Mouse (Mus musculus) MEL (cell line): ENCODE results near the gene Fxn. TPM values are rescaled to one million over a fixed set of nuclear protein-coding genes. Genes with fewer than 3 reads are reported as not detected.

ENCODE experiments used
- DNase-seq: peaks from one replicate; pipeline ENCODE4 v3.0.0; 2011; ENCODE audit warnings: low read depth, low spot score
- H3K27ac ChIP-seq: 2 replicates; pipeline ENCODE4 v1.5.1; 2012; ENCODE audit warnings: low read depth, mild to moderate bottlenecking, control low read depth, low read length, moderate library complexity; ENCODE audit not compliant: control insufficient read depth
- H3K27me3 ChIP-seq, 2 experiments: fragments of 150-350 bp in 1 of 2; sonication (generic) in 1 of 2; 2 replicates each; pipeline ENCODE4 v1.6.1; 2012; ENCODE audit warnings: low read length in 2 of 2, mild to moderate bottlenecking in 2 of 2, improper control_type of control experiment in 1 of 2, moderate library complexity in 1 of 2; ENCODE audit not compliant: insufficient read depth in 2 of 2, control insufficient read depth in 1 of 2
- H3K36me3 ChIP-seq, 2 experiments: 2 replicates each; pipeline ENCODE4 v1.6.1; 2012 to 2014; ENCODE audit warnings: low read length in 2 of 2, improper control_type of control experiment in 1 of 2, inconsistent platforms in 1 of 2, mild to moderate bottlenecking in 1 of 2; ENCODE audit not compliant: insufficient read depth in 2 of 2, control insufficient read depth in 1 of 2
- H3K4me1 ChIP-seq, 2 experiments: fragments of 150-350 bp in 1 of 2; sonication (generic) in 1 of 2; 2 replicates each; pipeline ENCODE4 v1.6.1; 2012; ENCODE audit warnings: low read length in 2 of 2, improper control_type of control experiment in 1 of 2, mild to moderate bottlenecking in 1 of 2; ENCODE audit not compliant: insufficient read depth in 2 of 2, control insufficient read depth in 1 of 2
- H3K4me3 ChIP-seq, 2 experiments: fragments of 150-350 bp in 1 of 2; sonication (generic) in 1 of 2; 2 replicates each; pipeline ENCODE4 v1.5.1; 2012; ENCODE audit warnings: low read depth in 2 of 2, low read length in 2 of 2, mild to moderate bottlenecking in 2 of 2, moderate library complexity in 2 of 2, control low read depth in 1 of 2, improper control_type of control experiment in 1 of 2; ENCODE audit not compliant: control insufficient read depth in 1 of 2, insufficient read depth in 1 of 2
- H3K79me2 ChIP-seq: 2 replicates; pipeline ENCODE4 v1.6.1; 2012; ENCODE audit warnings: mild to moderate bottlenecking, low read length, moderate library complexity; ENCODE audit not compliant: control insufficient read depth, poor library complexity, insufficient read depth
- H3K9ac ChIP-seq: 2 replicates; pipeline ENCODE4 v1.6.1; 2012; ENCODE audit warnings: low read depth, mild to moderate bottlenecking, control low read depth, low read length, moderate library complexity; ENCODE audit not compliant: control insufficient read depth, poor library complexity, severe bottlenecking
- H3K9me3 ChIP-seq: fragments of 150-350 bp; sonication (generic); replicated peaks from 2 replicates; pipeline ENCODE4 v1.6.1; 2012; ENCODE audit warnings: mild to moderate bottlenecking, low read length, improper control_type of control experiment, moderate library complexity; ENCODE audit not compliant: insufficient read depth
- BHLHE40 ChIP-seq: IDR thresholded peaks from 2 replicates; pipeline ENCODE4 v1.6.1; 2012; ENCODE audit warnings: low read depth, mild to moderate bottlenecking, inconsistent platforms, low read length, improper control_type of control experiment, borderline replicate concordance
- CHD2 ChIP-seq: IDR thresholded peaks from 2 replicates; pipeline ENCODE4 v1.6.1; 2011; ENCODE audit warnings: low read length, improper control_type of control experiment
- CTCF ChIP-seq, 3 experiments: IDR thresholded peaks in 2 of 3; conservative IDR thresholded peaks in 1 of 3; 2 replicates each; pipeline ENCODE4 v1.5.1; 2011 to 2012; ENCODE audit warnings: low read length in 3 of 3, low read depth in 2 of 3, mild to moderate bottlenecking in 2 of 3, improper control_type of control experiment in 1 of 3, inconsistent platforms in 1 of 3, mixed read lengths in 1 of 3, moderate library complexity in 1 of 3; ENCODE audit not compliant: control insufficient read depth in 1 of 3, insufficient read depth in 1 of 3, poor library complexity in 1 of 3, severe bottlenecking in 1 of 3
- ETS1 ChIP-seq: IDR thresholded peaks from 2 replicates; pipeline ENCODE4 v1.6.1; 2012; ENCODE audit warnings: low read depth, mild to moderate bottlenecking, inconsistent platforms, low read length, improper control_type of control experiment, moderate library complexity
- GABPA ChIP-seq: IDR thresholded peaks from 2 replicates; pipeline ENCODE4 v1.6.1; 2012; ENCODE audit warnings: low read depth, mild to moderate bottlenecking, inconsistent platforms, low read length, improper control_type of control experiment, moderate library complexity
- JUND ChIP-seq: IDR thresholded peaks from 2 replicates; pipeline ENCODE4 v1.6.1; 2011; ENCODE audit warnings: low read depth, mild to moderate bottlenecking, improper control_type of control experiment, low read length
- KAT2A ChIP-seq: conservative IDR thresholded peaks from 2 replicates; pipeline ENCODE4 v1.6.1; 2012; ENCODE audit warnings: low read depth, low read length, improper control_type of control experiment, inconsistent platforms
- MEF2A ChIP-seq: IDR thresholded peaks from 2 replicates; pipeline ENCODE4 v1.6.1; 2014; ENCODE audit warnings: low read depth, mild to moderate bottlenecking, inconsistent platforms, low read length, improper control_type of control experiment; ENCODE audit not compliant: poor library complexity, insufficient replicate concordance, severe bottlenecking; ENCODE audit errors: extremely low read depth
- MYC ChIP-seq: IDR thresholded peaks from 2 replicates; pipeline ENCODE4 v1.6.1; 2011; ENCODE audit warnings: low read depth, mild to moderate bottlenecking, low read length, improper control_type of control experiment, moderate library complexity
- POLR2AphosphoS2 ChIP-seq: IDR thresholded peaks from 2 replicates; pipeline ENCODE4 v1.6.1; 2011; ENCODE audit warnings: low read length, improper control_type of control experiment
- POLR2AphosphoS5 ChIP-seq: IDR thresholded peaks from 2 replicates; pipeline ENCODE4 v1.6.1; 2012; ENCODE audit warnings: low read depth, borderline replicate concordance, mild to moderate bottlenecking, inconsistent platforms, low read length, moderate library complexity, mixed read lengths
- RAD21 ChIP-seq: IDR thresholded peaks from 2 replicates; pipeline ENCODE4 v1.6.1; 2011; ENCODE audit warnings: mild to moderate bottlenecking, low read depth, low read length, improper control_type of control experiment
- RCOR1 ChIP-seq: IDR thresholded peaks from 2 replicates; pipeline ENCODE4 v1.6.1; 2012; ENCODE audit warnings: low read depth, mild to moderate bottlenecking, inconsistent platforms, low read length, improper control_type of control experiment
- SIN3A ChIP-seq: IDR thresholded peaks from 2 replicates; pipeline ENCODE4 v1.6.1; 2012; ENCODE audit warnings: low read length, improper control_type of control experiment, inconsistent platforms
- SMC3 ChIP-seq: IDR thresholded peaks from 2 replicates; pipeline ENCODE4 v1.6.1; 2011; ENCODE audit warnings: low read depth, low read length, improper control_type of control experiment
- TBP ChIP-seq: IDR thresholded peaks from 2 replicates; pipeline ENCODE4 v1.8.0; 2011; ENCODE audit warnings: low read depth, low read length, improper control_type of control experiment
- TCF12 ChIP-seq: IDR thresholded peaks from 2 replicates; pipeline ENCODE4 v1.6.1; 2014; ENCODE audit warnings: low read depth, mild to moderate bottlenecking, inconsistent platforms, low read length, improper control_type of control experiment, moderate library complexity
- UBTF ChIP-seq: IDR thresholded peaks from 2 replicates; pipeline ENCODE4 v1.6.1; 2012; ENCODE audit warnings: low read depth, mild to moderate bottlenecking, inconsistent platforms, low read length, improper control_type of control experiment, moderate library complexity, borderline replicate concordance; ENCODE audit not compliant: insufficient read depth
- USF1 ChIP-seq: IDR thresholded peaks from 2 replicates; pipeline ENCODE4 v1.6.1; 2014; ENCODE audit warnings: low read depth, mild to moderate bottlenecking, inconsistent platforms, low read length, improper control_type of control experiment, moderate library complexity
- USF2 ChIP-seq, 2 experiments: IDR thresholded peaks; 2 replicates each; pipeline ENCODE4 v1.6.1; 2011 to 2012; ENCODE audit warnings: improper control_type of control experiment in 2 of 2, low read length in 2 of 2, borderline replicate concordance in 1 of 2, inconsistent platforms in 1 of 2, low read depth in 1 of 2, mild to moderate bottlenecking in 1 of 2; ENCODE audit not compliant: insufficient read depth in 1 of 2
- ZC3H11A ChIP-seq: IDR thresholded peaks from 2 replicates; pipeline ENCODE4 v1.6.1; 2012; ENCODE audit warnings: low read depth, mild to moderate bottlenecking, inconsistent platforms, low read length, improper control_type of control experiment
- ZKSCAN1 ChIP-seq: IDR thresholded peaks from 2 replicates; pipeline ENCODE4 v1.6.1; 2012; ENCODE audit warnings: low read depth, mild to moderate bottlenecking, inconsistent platforms, low read length, improper control_type of control experiment, moderate library complexity
- ZMIZ1 ChIP-seq: IDR thresholded peaks from 2 replicates; pipeline ENCODE4 v1.6.1; 2012; ENCODE audit warnings: low read depth, mild to moderate bottlenecking, inconsistent platforms, low read length, improper control_type of control experiment, moderate library complexity
- ZNF384 ChIP-seq: IDR thresholded peaks from 2 replicates; pipeline ENCODE4 v1.6.1; 2012; ENCODE audit warnings: low read depth, mild to moderate bottlenecking, inconsistent platforms, low read length, improper control_type of control experiment
- polyA plus RNA-seq, 2 experiments: library from polyadenylated mRNA; stranded (reverse) in 1 of 2; unstranded in 1 of 2; fragments of >175 nt in 1 of 2; fragments of >200 nt in 1 of 2; gene quantifications; 2 replicates each; pipeline versions ENCODE4 v1.2.1 to v1.2.4; 2012; ENCODE audit warnings: low replicate concordance in 2 of 2, low read depth in 1 of 2; ENCODE audit not compliant: insufficient read length in 2 of 2, insufficient read depth in 1 of 2, missing spikeins in 1 of 2
- total RNA-seq: library from RNA; depleted of rRNA; stranded (reverse); fragments of 300-350 nt; gene quantifications from 2 replicates; pipeline ENCODE4 v1.2.3, GENCODE M21; 2012

Fxn gene
- total and polyA plus RNA-seq, 3 experiments = 53.7 to 83.7 TPM; not detected in 1

- Histone ChIP-seq H3K36me3 (no peaks in the 10 kb centered on the region), H3K27me3 (peaks cover 0 to 4% of the 10 kb centered on the region in 2 experiments; a peak in 2 of 4 replicates), H3K4me3 (no peak overlapping the region), H3K27ac (no peak overlapping the region)
- DNase-seq = no peak
- TF ChIP-seq ETS1 (no peak), TBP (no peak), MEF2A (no peak), CHD2 (no peak), POLR2AphosphoS2 (no peak), ZMIZ1 (no peak), POLR2AphosphoS5 (no peak), USF1 (no peak), ZKSCAN1 (no peak), KAT2A (no peak), ZC3H11A (no peak), SMC3 (no peak), TCF12 (no peak)
- TF ChIP-seq, all 39 proteins: peak for 0
- Histone ChIP-seq H3K9ac (no peak overlapping the region), H3K9me3 (no peaks in the 10 kb centered on the region), H3K4me1 (no peaks in the 10 kb centered on the region), H3K79me2 (no peaks in the 10 kb centered on the region)
Measured at GRCm38 (mm10) chr19:24217851-24218250, 62.6 kb downstream of the Fxn start.

GRCm38 (mm10) chr19:24216771-24217170 is 63.6 kb downstream of the Fxn start:
- H3K4me1 ChIP-seq = no peaks in the 10 kb centered on the region
- no peaks in the 10 kb centered on the region for H3K79me2 ChIP-seq
- no peak for DNase-seq
- no peaks in the 10 kb centered on the region for H3K36me3 ChIP-seq
- no peak overlapping the region for H3K9ac ChIP-seq
- TF ChIP-seq ZNF384 (no peak), RCOR1 (no peak), RAD21 (no peak), ETS1 (no peak), CTCF (IDR thresholded peaks at IDR 0.05 in 2 of 3, conservative IDR thresholded peaks at IDR 0.05 in 1 of 3; ENCODE audit: control insufficient read depth in 1 of 3, insufficient read depth in 1 of 3, low read depth in 2 of 3, low read length in 3 of 3, poor library complexity in 1 of 3, severe bottlenecking in 1 of 3) (no peak), BHLHE40 (no peak), SIN3A (no peak), JUND (no peak), USF2 (IDR thresholded peaks at IDR 0.05; ENCODE audit: borderline replicate concordance in 1 of 2, insufficient read depth in 1 of 2, low read depth in 1 of 2, low read length in 2 of 2) (no peak), MYC (no peak), UBTF (no peak), GABPA (no peak)
- no peaks in the 10 kb centered on the region for H3K9me3 ChIP-seq
- H3K27me3 ChIP-seq = peaks cover 0 to 4% of the 10 kb centered on the region in 2 experiments; a peak in 2 of 4 replicates
- no peak overlapping the region for H3K4me3 ChIP-seq
- no peak overlapping the region for H3K27ac ChIP-seq
